Mouse (Mus musculus): ENCODE measurements around the gene Il2ra. TPM values are rescaled to one million over a fixed set of nuclear protein-coding genes. Genes with fewer than 3 reads are reported as not detected.

Il2ra gene
- polyA plus RNA-seq, 1 experiment from 2014 or later, result not detected

- Histone ChIP-seq H3K36me3 (no peaks in the 10 kb centered on the region), H3K9me3 (replicated peaks) (no peaks in the 10 kb centered on the region), H3K27ac (replicated peaks) (no peak overlapping the region), H3K27me3 (no peaks in the 10 kb centered on the region), H3K4me2 (replicated peaks) (no peak overlapping the region), H3K4me3 (replicated peaks) (no peak overlapping the region), H3K9ac (no peak overlapping the region), H3K4me1 (no peaks in the 10 kb centered on the region)
- 42% methylated on average over 3 of the region's 3 CpGs for whole genome bisulfite sequencing
- ATAC-seq (ENCODE audit: insufficient number of reproducible peaks, low FRiP score, low TSS enrichment, low read depth), result no peak
Measured at GRCm38 (mm10) chr2:11729091-11729490, 86.5 kb downstream of the Il2ra start.

GRCm38 (mm10) chr2:11732978-11733377 is 90.4 kb downstream of the Il2ra start:
- WGBS, result 62% methylated on average over 5 of the region's 5 CpGs
- H3K4me3 ChIP-seq (replicated peaks), result no peak overlapping the region
- H3K4me1 ChIP-seq, result no peaks in the 10 kb centered on the region
- no peak overlapping the region for H3K9ac ChIP-seq
- H3K36me3 ChIP-seq, result 0 out of 2 replicates have a peak, but pooled peaks cover 2% of the 10 kb centered on the region
- H3K4me2 ChIP-seq (replicated peaks), result no peak overlapping the region
- no peak for ATAC-seq (ENCODE audit: insufficient number of reproducible peaks, low FRiP score, low TSS enrichment, low read depth)
- no peaks in the 10 kb centered on the region for H3K27me3 ChIP-seq
- H3K9me3 ChIP-seq (replicated peaks), result no peaks in the 10 kb centered on the region
- no peak overlapping the region for H3K27ac ChIP-seq (replicated peaks)

- no peak for ATAC-seq (ENCODE audit: insufficient number of reproducible peaks, low FRiP score, low TSS enrichment, low read depth)
Measured at GRCm38 (mm10) chr2:11735853-11736252, 93.2 kb downstream of the Il2ra start.

GRCm38 (mm10) chr2:11738794-11739193 is 96.2 kb downstream of the Il2ra start:
- Histone ChIP-seq H3K4me3 (replicated peaks) (no peak overlapping the region), H3K36me3 (peaks cover 47% of the 10 kb centered on the region), H3K4me1 (no peaks in the 10 kb centered on the region), H3K9ac (no peak overlapping the region), H3K9me3 (replicated peaks) (no peaks in the 10 kb centered on the region), H3K27ac (replicated peaks) (no peak overlapping the region), H3K27me3 (no peaks in the 10 kb centered on the region), H3K4me2 (replicated peaks) (no peak overlapping the region)
- 80% methylated on average over 3 of the region's 3 CpGs for WGBS
- ATAC-seq (ENCODE audit: insufficient number of reproducible peaks, low FRiP score, low TSS enrichment, low read depth), result no peak; the same call in 1 of the 2 replicates

More at GRCm38 (mm10) chr2:11735853-11736252, 93.2 kb downstream of the Il2ra start:
- Histone ChIP-seq H3K27ac (replicated peaks) (no peak overlapping the region), H3K9me3 (replicated peaks) (no peaks in the 10 kb centered on the region), H3K9ac (no peak overlapping the region), H3K27me3 (no peaks in the 10 kb centered on the region), H3K36me3 (peaks cover 17% of the 10 kb centered on the region), H3K4me2 (replicated peaks) (no peak overlapping the region), H3K4me3 (replicated peaks) (no peak overlapping the region), H3K4me1 (no peaks in the 10 kb centered on the region)
- 87% methylated on average over 6 of the region's 6 CpGs for WGBS

- Histone ChIP-seq H3K4me1 (no peaks in the 10 kb centered on the region), H3K27me3 (no peaks in the 10 kb centered on the region), H3K9me3 (replicated peaks) (no peaks in the 10 kb centered on the region), H3K9ac (no peak overlapping the region), H3K4me3 (replicated peaks) (no peak overlapping the region), H3K27ac (replicated peaks) (no peak overlapping the region), H3K36me3 (peaks cover 52% of the 10 kb centered on the region), H3K4me2 (replicated peaks) (no peak overlapping the region)
- ATAC-seq (ENCODE audit: insufficient number of reproducible peaks, low FRiP score, low TSS enrichment, low read depth), result no peak
- 92% methylated on average over 4 of the region's 4 CpGs for WGBS
Measured at GRCm38 (mm10) chr2:11739516-11740051, 97.0 kb downstream of the Il2ra start.

Other genes with a start within 250 kb of the Il2ra start
- 13.9 and 16.6 TPM in 2 replicates for gene Pfkfb3, start 88.7 kb upstream of the Il2ra start, polyA plus RNA-seq (2015; fragmentation: Nextera tagmentation; extraction: Ambion mirVana)
- gene Rbm17, start 38.7 kb upstream of the Il2ra start, polyA plus RNA-seq (2015; fragmentation: Nextera tagmentation; extraction: Ambion mirVana), result 140 and 142 TPM in 2 replicates
- not detected in 2 replicates for gene Gm17490, start 16.5 kb upstream of the Il2ra start, polyA plus RNA-seq (2015; fragmentation: Nextera tagmentation; extraction: Ambion mirVana)
- 2.1 and 3.3 TPM in 2 replicates for gene Il15ra, start 62.5 kb downstream of the Il2ra start, polyA plus RNA-seq (2015; fragmentation: Nextera tagmentation; extraction: Ambion mirVana)
- 117 and 121 TPM in 2 replicates for gene Fbh1, start 134.8 kb downstream of the Il2ra start, polyA plus RNA-seq (2015; fragmentation: Nextera tagmentation; extraction: Ambion mirVana)
- 43.2 and 45.7 TPM in 2 replicates for gene Ankrd16, start 135.1 kb downstream of the Il2ra start, polyA plus RNA-seq (2015; fragmentation: Nextera tagmentation; extraction: Ambion mirVana)

All from embryonic facial prominence, embryonic 15.5 days (tissue).